ENCODE assay signal across 12 mouse cellular contexts in the genomic region with DNA sequence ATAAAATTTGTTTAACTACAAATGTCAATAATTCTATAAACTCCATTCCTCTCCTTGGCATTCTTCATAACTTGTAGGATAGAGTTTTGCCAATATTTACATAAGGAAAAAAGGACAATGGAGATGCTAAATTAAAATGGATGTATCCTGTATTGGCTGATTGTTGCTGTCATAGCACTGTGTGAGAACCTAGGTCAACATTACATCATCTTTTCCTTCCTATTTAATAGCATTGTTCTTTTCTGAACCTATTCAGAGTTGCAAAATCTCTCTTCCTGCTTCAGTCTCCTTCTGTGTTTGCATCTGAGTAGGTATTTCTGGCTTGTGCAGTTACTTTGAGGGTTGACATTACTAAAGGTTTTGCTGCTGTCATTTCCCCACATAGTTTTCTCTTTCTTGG.
"Had no signal": no experiment of that assay in that cellular context is flagged by ENCODE, and none has a peak within 500 bp of the region (broad histone marks: within the 10 kb centered on the region; RNA-seq: fewer than 3 reads in every experiment).

No protein-coding gene starts in this region.

- DNase-seq: kidney, adult 11 months; kidney, postnatal 10 days; right cerebral cortex, postnatal 14 days; thymus, adult 2 months; thymus, postnatal 25 days had no signal

- H3K36me3 ChIP-seq: limb, embryonic 10.5 days; liver, embryonic 15.5 days; midbrain, embryonic 13.5 days; stomach, embryonic 15.5 days had no signal

- H3K27me3 ChIP-seq: liver, embryonic 15.5 days; midbrain, embryonic 13.5 days; stomach, embryonic 15.5 days had no signal

- H3K9ac ChIP-seq: liver, embryonic 15.5 days; midbrain, embryonic 13.5 days; stomach, embryonic 15.5 days had no signal

- H3K9me3 ChIP-seq: limb, embryonic 10.5 days; liver, embryonic 15.5 days; midbrain, embryonic 13.5 days; stomach, embryonic 15.5 days had no signal

- H3K27ac ChIP-seq: left cerebral cortex, adult 2 months; limb, embryonic 10.5 days; liver, embryonic 15.5 days; macrophage; midbrain, embryonic 13.5 days; stomach, embryonic 15.5 days had no signal

- H3K4me3 ChIP-seq: left cerebral cortex, adult 2 months; limb, embryonic 10.5 days; liver, embryonic 15.5 days; midbrain, embryonic 13.5 days; stomach, embryonic 15.5 days had no signal

- ATAC-seq: midbrain, embryonic 13.5 days had no signal

- H3K4me2 ChIP-seq: liver, embryonic 11.5 days; liver, embryonic 15.5 days; midbrain, embryonic 13.5 days; stomach, embryonic 15.5 days had no signal

- H3K4me1 ChIP-seq: limb, embryonic 10.5 days; liver, embryonic 15.5 days; midbrain, embryonic 13.5 days; stomach, embryonic 15.5 days had no signal
